Mouse (Mus musculus): ENCODE results near the gene Pyroxd1. TPM values are rescaled to one million over a fixed set of nuclear protein-coding genes. Genes with fewer than 3 reads are reported as not detected.
A peak's percentile ranks its signal among the peaks of the same experiment; 100 is the strongest.
"Not testable (repeated sequence)": the region's sequence is repeated elsewhere in the genome, so short reads cannot be mapped to it uniquely, and the experiment has no call there.

The Pyroxd1 gene
- 1 to 10 TPM; 7.3 to 8.3 TPM for total RNA-seq (2021)
- long read RNA-seq, experiment 1, transcript Pyroxd1-201 (12 exons, 2,831 nt): major isoform, 14 of 21 reads
- long read RNA-seq, experiment 1, partial matches to known transcripts: 0 of 21 reads
- long read RNA-seq, experiment 1, other reads (novel, unspliced or antisense): 7 of 21 reads
- long read RNA-seq, experiment 2, transcript Pyroxd1-201 (12 exons, 2,831 nt): major isoform, 10 of 21 reads
- long read RNA-seq, experiment 2, partial matches to known transcripts: 1 of 21 reads
- long read RNA-seq, experiment 2, other reads (novel, unspliced or antisense): 10 of 21 reads

GRCm38 (mm10) chr6:142345440-142346038 lies at the start of gene Pyroxd1:
TSS of gene Pyroxd1 (plus strand) at chr6:142345654.
- intact Hi-C loops (cut with DNase I; ENCODE audit: low total_unique reads): loop anchor here (5.0 kb wide), 1 partner anchor 42 kb away; the partner anchor contains the start of genes Golt1b and Recql
- DNase-seq: peak; percentile 82

GRCm38 (mm10) chr6:142298098-142298497 lies 47.4 kb upstream of the Pyroxd1 start, which contains the start of gene Iapp:
TSS of gene Iapp (plus strand) at chr6:142298423.
- intact Hi-C loops (cut with DNase I; ENCODE audit: low total_unique reads): no loop called here
- no peak for DNase-seq

GRCm38 (mm10) chr6:142305076-142305475 lies 40.4 kb upstream of the Pyroxd1 start:
- intact Hi-C loops (cut with DNase I; ENCODE audit: low total_unique reads): no loop called here
- no peak for DNase-seq

GRCm38 (mm10) chr6:142314285-142314684 lies 31.2 kb upstream of the Pyroxd1 start:
- no peak for DNase-seq
- intact Hi-C loops (cut with DNase I; ENCODE audit: low total_unique reads): no loop called here

- intact Hi-C loops (cut with DNase I; ENCODE audit: low total_unique reads): no loop called here
- no peak for DNase-seq
Observed at GRCm38 (mm10) chr6:142317106-142317505, 28.3 kb upstream of the Pyroxd1 start.

DNA sequence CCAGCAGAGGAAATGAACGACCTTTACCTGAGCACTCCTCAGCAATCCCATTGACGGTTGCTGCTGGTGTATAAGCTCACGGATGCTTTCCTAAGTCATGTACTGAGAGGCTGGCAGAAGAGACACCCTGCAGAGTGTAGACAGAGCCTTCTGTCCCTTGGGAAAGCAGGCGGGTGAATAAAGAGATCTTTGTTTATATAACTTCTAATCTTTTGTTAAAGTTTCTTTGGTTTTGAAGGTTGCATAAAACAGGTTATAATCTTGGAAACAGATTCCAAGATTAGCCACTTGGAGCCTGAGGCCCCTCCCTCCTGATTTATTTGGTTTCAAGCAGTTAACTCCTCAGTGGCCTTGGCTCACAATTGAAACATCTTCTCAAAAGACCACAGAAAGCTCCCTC lies 22.6 kb upstream of the Pyroxd1 start, which contains the start of gene Slco1a5:
Gene Slco1a5, minus strand, starts transcription at position 101 of the 400 bp plus-strand sequence.
- intact Hi-C loops (cut with DNase I; ENCODE audit: low total_unique reads): no loop called here
- no peak for DNase-seq

DNA sequence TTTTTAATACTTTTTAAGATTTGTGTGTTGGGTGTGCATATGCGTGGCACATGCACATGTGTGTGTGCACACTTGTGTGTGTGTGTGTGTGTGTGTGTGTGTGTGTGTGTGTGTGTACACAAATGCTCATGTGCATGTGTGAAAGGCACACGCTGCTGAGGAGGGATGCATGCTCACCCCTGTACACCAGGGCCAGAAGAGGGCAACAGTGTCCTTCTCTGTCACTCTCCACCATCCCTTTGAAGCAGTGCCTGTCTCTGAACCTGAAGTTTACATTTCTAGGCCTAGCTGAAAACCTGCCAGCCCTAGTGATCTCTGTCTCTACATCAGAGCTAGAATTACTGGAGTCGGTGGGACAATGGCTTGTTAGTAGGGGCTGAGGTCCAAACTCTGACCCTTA lies 18.9 kb upstream of the Pyroxd1 start:
- intact Hi-C loops (cut with DNase I; ENCODE audit: low total_unique reads): no loop called here

DNA sequence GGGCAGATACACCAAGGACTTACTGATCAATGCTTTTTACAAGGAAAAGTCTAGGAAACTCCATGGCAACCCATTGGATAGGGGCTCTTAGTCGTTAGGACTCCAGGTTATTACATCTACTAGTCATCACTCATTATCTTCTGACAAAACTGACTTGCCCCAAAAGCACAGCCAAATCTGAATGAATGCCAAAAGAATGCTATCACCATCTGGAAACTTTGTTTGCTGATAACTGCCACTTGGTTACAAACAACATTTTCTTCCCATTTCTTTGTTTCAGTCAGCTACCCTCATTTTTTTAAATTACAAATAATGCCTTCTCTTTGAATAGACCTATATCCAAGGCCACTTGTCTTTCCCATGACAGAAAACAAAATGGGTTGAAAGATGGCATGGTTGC lies 16.3 kb upstream of the Pyroxd1 start:
- no peak for DNase-seq
- intact Hi-C loops (cut with DNase I; ENCODE audit: low total_unique reads): no loop called here

More for the DNA sequence above, 18.9 kb upstream of the Pyroxd1 start:
- no peak for DNase-seq

- intact Hi-C loops (cut with DNase I; ENCODE audit: low total_unique reads): no loop called here
- no peak for DNase-seq
Observed at GRCm38 (mm10) chr6:142338961-142339360, 6.5 kb upstream of the Pyroxd1 start.

DNA sequence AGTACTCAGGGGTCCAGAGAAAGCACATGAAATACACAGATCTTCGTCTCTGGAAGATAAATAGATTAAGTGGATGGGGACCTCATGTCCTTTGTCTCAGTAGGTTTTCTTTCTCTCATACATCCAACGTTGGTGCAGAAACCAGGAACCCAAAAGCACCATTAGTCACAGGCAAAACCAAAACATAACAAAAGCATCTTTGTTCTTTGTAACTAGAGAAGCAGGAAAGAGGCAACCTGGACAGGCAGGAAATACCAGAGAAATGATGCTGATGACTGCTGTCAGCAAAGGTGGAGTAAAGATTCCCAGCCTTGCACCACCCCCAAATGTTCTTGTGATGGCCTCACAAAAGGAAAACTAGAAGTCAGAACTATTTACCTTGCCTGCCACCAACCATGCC lies 5.9 kb upstream of the Pyroxd1 start:
- no peak for DNase-seq

DNA sequence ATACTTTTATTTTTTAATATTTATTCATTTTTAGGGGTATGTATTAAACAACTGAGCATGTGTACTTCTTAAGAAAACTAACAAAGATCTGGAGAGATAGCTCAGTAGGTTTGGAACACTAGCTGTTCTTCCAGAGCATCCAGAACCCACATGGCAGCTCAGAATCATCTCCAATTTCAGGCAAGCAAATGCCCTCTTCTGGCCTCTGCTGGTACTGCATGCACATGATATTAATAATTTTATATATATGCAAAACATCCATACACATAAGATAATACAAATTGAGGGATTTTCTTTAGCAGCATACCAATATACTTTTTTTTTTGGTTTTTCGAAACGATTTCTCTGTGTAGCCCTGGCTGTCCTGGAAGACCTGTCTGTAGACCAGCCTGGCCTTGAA lies 1.9 kb upstream of the Pyroxd1 start:
- intact Hi-C loops (cut with DNase I; ENCODE audit: low total_unique reads): no loop called here
- DNase-seq: no peak

More for the DNA sequence above, 5.9 kb upstream of the Pyroxd1 start:
- intact Hi-C loops (cut with DNase I; ENCODE audit: low total_unique reads): no loop called here

- intact Hi-C loops (cut with DNase I; ENCODE audit: low total_unique reads): loop anchor here (5.0 kb wide), 1 partner anchor 41 kb away; the partner anchor contains the start of genes Golt1b and Recql
- DNase-seq: no peak
Observed at GRCm38 (mm10) chr6:142346181-142347110, 992 bp downstream of the Pyroxd1 start.

- no peak for DNase-seq
Observed at GRCm38 (mm10) chr6:142347431-142348385, 2.3 kb downstream of the Pyroxd1 start.

DNA sequence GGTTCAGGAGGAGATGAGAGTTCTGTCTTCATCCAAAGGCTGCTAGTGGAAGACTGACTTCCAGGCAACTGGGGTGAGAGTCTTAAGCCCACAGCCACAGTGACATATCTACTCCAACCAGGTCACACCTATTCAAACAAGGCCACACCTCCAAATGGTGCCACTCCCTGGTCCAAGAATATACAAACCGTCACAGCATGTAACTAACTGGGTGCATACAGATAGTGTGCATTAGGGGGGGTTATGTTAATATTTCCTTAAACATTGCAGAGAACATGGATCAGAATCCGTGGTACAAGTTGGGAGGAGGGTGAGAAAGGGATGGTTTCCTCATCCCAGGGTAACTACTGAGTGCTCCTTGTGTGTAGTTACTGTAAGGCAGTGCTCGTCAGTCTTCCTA lies 6.6 kb downstream of the Pyroxd1 start:
- DNase-seq; intact Hi-C loops (cut with DNase I; ENCODE audit: low total_unique reads): not testable (repeated sequence)

More at GRCm38 (mm10) chr6:142347431-142348385, 2.3 kb downstream of the Pyroxd1 start:
- intact Hi-C loops (cut with DNase I; ENCODE audit: low total_unique reads): loop anchor here (5.0 kb wide), 1 partner anchor 40 kb away; the partner anchor contains the start of genes Golt1b and Recql

DNA sequence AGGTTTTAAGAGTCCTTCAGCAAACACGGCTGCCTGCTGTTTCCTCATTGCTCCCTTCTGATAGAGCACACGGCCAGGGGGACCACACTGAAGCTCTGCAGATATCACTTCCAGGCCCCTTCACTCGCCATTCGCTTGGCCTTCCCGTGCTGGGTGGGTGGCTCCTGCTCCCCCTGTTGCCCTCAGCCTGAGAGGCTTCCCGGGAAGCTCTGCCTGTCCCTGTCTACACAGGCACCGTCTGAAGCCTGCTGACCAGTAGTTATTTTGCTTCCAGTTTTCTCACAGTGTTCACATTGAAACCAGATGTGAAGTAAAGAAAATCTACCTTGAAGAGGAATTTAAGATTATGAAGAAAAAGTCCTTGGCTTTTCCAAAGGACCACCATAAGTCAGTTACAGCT lies 11.7 kb downstream of the Pyroxd1 start:
- no peak for DNase-seq
- intact Hi-C loops (cut with DNase I; ENCODE audit: low total_unique reads): no loop called here

GRCm38 (mm10) chr6:142362036-142362435 lies 16.6 kb downstream of the Pyroxd1 start:
- intact Hi-C loops (cut with DNase I; ENCODE audit: low total_unique reads): no loop called here
- no peak for DNase-seq

- intact Hi-C loops (cut with DNase I; ENCODE audit: low total_unique reads): no loop called here
- no peak for DNase-seq
Observed at GRCm38 (mm10) chr6:142363019-142363576, 17.6 kb downstream of the Pyroxd1 start.

DNA sequence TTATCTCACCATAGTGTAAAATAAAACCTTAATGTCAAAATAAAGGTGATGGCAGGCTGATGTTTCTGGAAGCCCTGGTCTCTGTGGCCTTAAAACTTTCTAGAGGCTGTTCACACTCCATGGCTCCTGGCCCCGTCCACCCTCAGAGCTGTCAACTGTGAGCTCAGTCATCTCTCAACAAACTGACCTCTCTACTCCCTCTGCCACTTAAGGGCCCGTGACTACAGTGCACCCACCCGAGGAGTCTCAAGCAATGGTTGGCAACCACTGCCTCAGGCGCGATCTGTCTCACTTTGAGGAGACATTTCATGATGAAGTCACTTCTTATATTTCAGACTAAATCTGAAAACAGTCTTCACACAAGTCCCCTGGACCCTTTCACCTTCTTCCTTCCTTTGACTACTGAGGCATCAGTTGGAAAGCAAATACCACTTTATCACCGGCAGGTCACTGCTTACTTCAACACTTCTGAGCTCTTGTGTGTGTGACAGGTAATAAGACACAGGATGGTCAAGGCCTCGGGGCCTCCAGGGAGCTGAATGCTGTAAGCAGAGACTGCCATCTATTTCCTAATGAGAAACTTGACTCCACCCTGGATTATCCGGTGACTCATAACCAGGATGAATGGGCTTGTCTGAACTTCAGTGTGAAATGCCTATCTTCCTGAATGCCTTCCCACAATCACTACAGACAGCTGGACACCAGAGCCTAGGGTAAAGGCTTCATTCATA lies 20.5 kb downstream of the Pyroxd1 start:
- DNase-seq: no peak
- intact Hi-C loops (cut with DNase I; ENCODE audit: low total_unique reads): no loop called here
